Mouse (Mus musculus) thymus, adult 2 months (tissue): ENCODE data around the gene Slc22a14. TPM values are rescaled to one million over a fixed set of nuclear protein-coding genes. Genes with fewer than 3 reads are reported as not detected.

ENCODE experiments used
- DNase-seq: peaks from one replicate; pipeline ENCODE4 v3.0.0; 2021
- H3K27ac ChIP-seq: fragments of 200-500 bp; 2 replicates; pipeline ENCODE4 v1.5.1; 2012; ENCODE audit warnings: low read length, control low read depth; ENCODE audit not compliant: control insufficient read depth, insufficient read depth
- H3K27me3 ChIP-seq: fragments of 200-500 bp; 2 replicates; pipeline ENCODE4 v1.6.1; 2012; ENCODE audit warnings: mild to moderate bottlenecking, low read length, moderate library complexity, mixed read lengths; ENCODE audit not compliant: control insufficient read depth, insufficient read depth
- H3K36me3 ChIP-seq: fragments of 200-500 bp; 2 replicates; pipeline ENCODE4 v1.6.1; 2012; ENCODE audit warnings: mild to moderate bottlenecking, low read length, moderate library complexity; ENCODE audit not compliant: control insufficient read depth, insufficient read depth
- H3K4me1 ChIP-seq: fragments of 200-500 bp; replicated peaks from 2 replicates; pipeline ENCODE4 v1.6.1; 2012; ENCODE audit warnings: low read length; ENCODE audit not compliant: control insufficient read depth, insufficient read depth
- H3K4me3 ChIP-seq: fragments of 200-500 bp; 2 replicates; pipeline ENCODE4 v1.5.1; 2012; ENCODE audit warnings: mild to moderate bottlenecking, low read length, control low read depth, moderate library complexity; ENCODE audit not compliant: control insufficient read depth, insufficient read depth
- CTCF ChIP-seq: fragments of 200-500 bp; IDR thresholded peaks from 2 replicates; pipeline ENCODE4 v1.5.1; 2012; ENCODE audit warnings: mild to moderate bottlenecking, control low read depth, low read length, moderate library complexity, borderline replicate concordance; ENCODE audit not compliant: control insufficient read depth, poor library complexity, insufficient read depth; ENCODE audit errors: extremely low read depth
- POLR2A ChIP-seq: fragments of 200-500 bp; IDR thresholded peaks from 2 replicates; pipeline ENCODE4 v1.6.1; 2012; ENCODE audit warnings: mild to moderate bottlenecking, low read length, control low read depth, moderate library complexity; ENCODE audit not compliant: control insufficient read depth, poor library complexity, insufficient read depth; ENCODE audit errors: extremely low read depth
- WGBS: fragments of 180-500 bp; shearing (Covaris S2); methylation state at CpG from one replicate; pipeline ENCODE4 v1.1.7; 2018; 5-methylcytosine and 5-hydroxymethylcytosine counted together
- polyA plus RNA-seq: library from polyadenylated mRNA; depleted of rRNA; stranded (reverse); fragments of >200 nt; gene quantifications from 2 replicates; pipeline ENCODE4 v1.2.3, GENCODE M21; 2012

The Slc22a14 gene
- polyA plus RNA-seq, 1 experiment = 0.16 TPM

- Histone ChIP-seq H3K27me3 (no peaks in the 10 kb centered on the region), H3K4me3 (no peak overlapping the region), H3K4me1 (no peaks in the 10 kb centered on the region), H3K27ac (no peak overlapping the region), H3K36me3 (peaks cover 14% of the 10 kb centered on the region)
- DNase-seq = peak; percentile 69
- 47% methylated on average over 4 of the region's 4 CpGs for WGBS
- TF ChIP-seq CTCF = peak; percentile 79; the same call in 1 of the 2 replicates
- TF ChIP-seq POLR2A = no peak
Measured at GRCm38 (mm10) chr9:119352060-119352459, 13.3 kb downstream of the Slc22a14 start.

GRCm38 (mm10) chr9:119350947-119351705 is 14.2 kb downstream of the Slc22a14 start:
- WGBS = 94% methylated on average over 10 of the region's 10 CpGs
- no peak for DNase-seq
- H3K27ac ChIP-seq = no peak overlapping the region
- H3K27me3 ChIP-seq = no peaks in the 10 kb centered on the region
- TF ChIP-seq POLR2A (no peak), CTCF (no peak)
- no peak overlapping the region for H3K4me3 ChIP-seq
- no peaks in the 10 kb centered on the region for H3K4me1 ChIP-seq
- H3K36me3 ChIP-seq = peaks cover 20% of the 10 kb centered on the region

GRCm38 (mm10) chr9:119350531-119350930 is 14.8 kb downstream of the Slc22a14 start:
- H3K4me1 ChIP-seq = no peaks in the 10 kb centered on the region
- TF ChIP-seq CTCF (no peak), POLR2A (no peak)
- no peak overlapping the region for H3K27ac ChIP-seq
- no peaks in the 10 kb centered on the region for H3K27me3 ChIP-seq
- DNase-seq = no peak
- 90% methylated on average over 3 of the region's 3 CpGs for WGBS
- peaks cover 25% of the 10 kb centered on the region for H3K36me3 ChIP-seq
- no peak overlapping the region for H3K4me3 ChIP-seq

DNA sequence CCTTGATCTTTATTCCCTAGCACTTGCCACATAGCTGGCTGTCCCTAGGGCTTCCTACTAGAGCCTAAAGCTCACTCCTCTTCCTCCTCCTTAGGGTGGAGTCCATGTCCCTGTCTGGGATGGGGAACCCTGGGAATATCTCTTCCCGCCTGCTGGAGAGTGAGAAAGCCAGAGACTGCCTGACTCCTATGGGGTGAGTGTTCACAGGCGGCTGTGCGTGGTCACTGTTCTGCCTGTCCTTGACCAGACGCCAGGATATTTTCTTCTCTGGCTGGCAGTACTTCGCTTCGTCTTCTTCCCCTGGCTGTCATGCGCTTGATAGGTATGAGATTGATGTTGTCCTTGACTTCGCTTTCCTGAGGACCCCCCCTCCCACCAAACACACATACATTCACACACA is 19.0 kb downstream of the Slc22a14 start:
- H3K36me3 ChIP-seq = peaks cover 25% of the 10 kb centered on the region
- WGBS = 97% methylated on average over 8 of the region's 8 CpGs
- H3K27ac ChIP-seq = no peak overlapping the region
- H3K4me3 ChIP-seq = no peak overlapping the region
- no peak for DNase-seq
- no peak for TF ChIP-seq POLR2A
- TF ChIP-seq CTCF = no peak
- no peaks in the 10 kb centered on the region for H3K27me3 ChIP-seq
- H3K4me1 ChIP-seq = peaks cover 6% of the 10 kb centered on the region

DNA sequence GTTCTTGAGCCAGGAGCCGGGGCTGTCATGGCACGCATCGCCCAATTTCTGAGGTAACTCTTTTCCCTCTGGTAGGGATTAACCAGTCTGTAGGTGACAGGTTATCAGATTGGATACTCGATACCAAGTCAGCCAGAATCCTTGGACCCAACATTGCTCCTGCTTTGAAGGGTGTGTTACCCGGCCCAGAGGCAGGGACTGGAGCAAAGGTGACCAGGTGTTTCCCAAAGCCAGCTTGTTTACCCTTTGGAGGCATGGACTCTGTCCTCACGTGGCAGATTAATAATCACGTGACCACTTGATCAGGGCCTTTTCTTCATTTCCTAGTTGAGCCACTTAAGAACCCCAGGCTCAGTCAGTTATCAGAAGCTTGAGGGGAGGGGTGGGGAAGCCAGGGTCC is 22.6 kb downstream of the Slc22a14 start:
- no peak overlapping the region for H3K27ac ChIP-seq
- no peak for DNase-seq
- H3K4me3 ChIP-seq = no peak overlapping the region
- TF ChIP-seq CTCF (no peak), POLR2A (no peak)
- no peaks in the 10 kb centered on the region for H3K27me3 ChIP-seq
- peaks cover 14% of the 10 kb centered on the region for H3K4me1 ChIP-seq
- 95% methylated on average over 7 of the region's 7 CpGs for WGBS
- peaks cover 16% of the 10 kb centered on the region for H3K36me3 ChIP-seq

DNA sequence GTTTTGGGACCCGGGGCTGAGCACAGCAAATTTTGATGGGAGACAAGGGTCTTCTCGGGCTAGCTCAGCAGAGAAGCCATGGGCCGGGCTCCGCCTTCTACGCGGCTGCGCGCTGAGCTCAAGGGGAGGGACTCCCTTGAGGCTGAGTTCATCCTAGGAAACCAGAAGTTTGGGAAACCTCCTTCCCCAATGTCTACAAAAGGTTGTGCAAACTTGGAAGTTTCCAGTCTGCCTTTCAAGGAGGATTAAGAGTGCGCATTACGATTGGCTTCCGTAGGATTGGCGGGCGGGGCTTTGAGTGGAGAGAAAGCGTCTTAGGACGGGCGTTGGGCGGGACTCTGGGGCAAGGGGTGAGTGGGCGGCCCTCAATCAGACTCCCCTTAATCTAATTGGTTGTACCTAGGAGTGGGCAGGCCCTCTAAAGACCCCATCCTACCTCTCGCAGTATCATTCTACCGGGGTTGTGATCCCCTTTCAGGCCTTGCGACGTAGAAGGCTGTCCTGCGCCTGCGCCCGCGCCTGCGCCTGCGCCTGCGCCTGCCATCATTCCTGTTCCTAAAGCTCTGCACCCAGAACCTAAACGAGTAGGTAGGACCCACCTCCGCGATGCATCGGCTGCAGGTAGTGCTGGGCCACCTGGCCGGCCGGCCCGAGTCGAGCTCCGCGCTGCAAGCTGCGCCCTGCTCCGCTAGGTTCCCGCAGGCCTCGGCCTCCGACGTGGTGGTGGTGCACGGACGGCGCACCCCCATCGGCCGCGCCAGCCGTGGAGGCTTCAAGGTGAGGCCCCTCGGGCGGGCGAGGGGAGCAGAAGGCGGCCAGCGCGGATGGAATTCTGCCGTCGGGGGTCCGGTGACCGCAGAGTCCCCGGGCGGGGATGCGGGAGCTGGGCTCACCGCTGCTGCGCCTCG is 24.2 kb downstream of the Slc22a14 start, which contains the start of gene Myd88:
Gene Myd88, minus strand, starts transcription at position 503 of the 908 bp plus-strand sequence.
- under 1% methylated on average over 66 of the region's 68 CpGs for WGBS
- Histone ChIP-seq H3K27ac (peak within 1 kb of the TSS; percentile 46), H3K36me3 (peaks cover 6% of the 10 kb centered on the region), H3K4me3 (peak within 1 kb of the TSS; percentile 95), H3K27me3 (no peaks in the 10 kb centered on the region), H3K4me1 (peaks cover 14% of the 10 kb centered on the region)
- no peak for TF ChIP-seq CTCF
- TF ChIP-seq POLR2A = peak; percentile 44; the same call in 1 of the 2 replicates
- DNase-seq = peak; percentile 93
